Mouse (Mus musculus) E14TG2a.4 (cell line): ENCODE results near the gene Cpn2.

ENCODE experiments used
- CTCF ChIP-seq: conservative IDR thresholded peaks from 2 replicates; pipeline ENCODE4 v1.5.1; 2014; ENCODE audit warnings: low read length
- NANOG ChIP-seq: IDR thresholded peaks from 2 replicates; pipeline ENCODE4 v1.6.1; 2014; ENCODE audit warnings: borderline replicate concordance, low read length, mixed read lengths
- POU5F1 ChIP-seq: IDR thresholded peaks from 2 replicates; pipeline ENCODE4 v1.6.1; 2014; ENCODE audit warnings: low read length, borderline replicate concordance

- TF ChIP-seq CTCF: no peak
- TF ChIP-seq NANOG: no peak
- TF ChIP-seq POU5F1: no peak
Measured at GRCm38 (mm10) chr16:30258441-30258840, 8.9 kb downstream of the Cpn2 start.
